In the genomic region with DNA sequence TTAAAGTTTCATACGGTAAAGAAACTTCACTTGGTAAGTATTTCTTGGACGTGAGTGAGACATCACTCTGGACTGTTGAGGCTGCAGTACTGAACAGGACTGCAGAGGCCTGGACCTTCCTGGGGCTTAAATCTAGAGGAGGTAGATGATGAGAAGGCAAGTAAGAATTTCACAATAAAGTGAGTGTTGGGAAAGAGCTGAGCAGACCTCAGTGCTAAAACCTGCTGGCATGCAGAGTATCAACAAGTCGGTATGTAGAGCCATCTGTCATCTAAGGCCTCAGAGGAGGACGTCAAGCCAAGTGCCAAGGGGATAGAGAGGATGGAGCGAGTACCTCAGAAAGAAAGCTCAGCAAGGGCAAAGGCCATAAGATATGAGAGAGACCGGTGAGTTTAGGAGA, we compare ENCODE assay signal across 39 mouse cellular contexts. TPM values are rescaled to one million over a fixed set of nuclear protein-coding genes. Genes with fewer than 3 reads are reported as not detected.
"Had no signal": no experiment of that assay in that cellular context is flagged by ENCODE, and none has a peak within 500 bp of the region (broad histone marks: within the 10 kb centered on the region; RNA-seq: fewer than 3 reads in every experiment).

No protein-coding gene starts in this region.

- H3K4me3 ChIP-seq: heart, embryonic 10.5 days; heart, embryonic 12.5 days; heart, embryonic 13.5 days; heart, embryonic 15.5 days; hindbrain, embryonic 10.5 days; hindbrain, embryonic 12.5 days; hindbrain, embryonic 13.5 days; hindbrain, embryonic 15.5 days; intestine, embryonic 15.5 days; kidney, embryonic 15.5 days; layer of hippocampus, adult 2 months had no signal

- H3K4me1 ChIP-seq: heart, embryonic 10.5 days; heart, embryonic 12.5 days; heart, embryonic 13.5 days; heart, embryonic 15.5 days; hindbrain, embryonic 10.5 days; hindbrain, embryonic 12.5 days; hindbrain, embryonic 13.5 days; hindbrain, embryonic 15.5 days; intestine, embryonic 15.5 days; kidney, embryonic 15.5 days had no signal

- DNase-seq: heart, postnatal 10 days; heart, postnatal 14 days; heart, postnatal 36 days; heart, postnatal 4 days; kidney, adult 11 months; kidney, adult 18-20 months; kidney, adult 2 months; kidney, adult 8-10 months; kidney, adult 9 months; kidney, postnatal 10 days; kidney, postnatal 14 days; kidney, postnatal 25 days; kidney, postnatal 36 days; kidney, postnatal 4 days; layer of hippocampus, adult 9-11 months; layer of hippocampus, postnatal 36 days had no signal

- ATAC-seq: hindbrain, embryonic 16.5 days; hindbrain, postnatal 0 days; inflammation-experienced regulatory T-cells, adult 6 months; intestine, embryonic 15.5 days; intestine, embryonic 16.5 days; intestine, postnatal 0 days had no signal

- H3K4me2 ChIP-seq: heart, embryonic 11.5 days; heart, embryonic 12.5 days; heart, embryonic 13.5 days; heart, embryonic 15.5 days; hindbrain, embryonic 12.5 days; hindbrain, embryonic 13.5 days; hindbrain, embryonic 14.5 days; hindbrain, embryonic 15.5 days; intestine, embryonic 15.5 days; kidney, embryonic 15.5 days had no signal

- H3K9ac ChIP-seq: heart, embryonic 12.5 days; heart, embryonic 13.5 days; heart, embryonic 15.5 days; hindbrain, embryonic 12.5 days; hindbrain, embryonic 13.5 days; hindbrain, embryonic 14.5 days; hindbrain, embryonic 15.5 days; intestine, embryonic 15.5 days; kidney, embryonic 15.5 days had no signal

- H3K27ac ChIP-seq: heart, embryonic 10.5 days; heart, embryonic 13.5 days; heart, embryonic 15.5 days; hindbrain, embryonic 10.5 days; hindbrain, embryonic 12.5 days; hindbrain, embryonic 13.5 days; hindbrain, embryonic 14.5 days; hindbrain, embryonic 15.5 days; hindbrain, postnatal 0 days; intestine, embryonic 15.5 days; kidney, embryonic 15.5 days; kidney, postnatal 0 days; layer of hippocampus, adult 2 months had no signal

- H3K36me3 ChIP-seq: heart, embryonic 10.5 days; heart, embryonic 12.5 days; heart, embryonic 13.5 days; heart, embryonic 15.5 days; hindbrain, embryonic 10.5 days; hindbrain, embryonic 12.5 days; hindbrain, embryonic 13.5 days; hindbrain, embryonic 15.5 days; intestine, embryonic 15.5 days; kidney, embryonic 15.5 days had no signal

- H3K9me3 ChIP-seq: heart, embryonic 10.5 days; heart, embryonic 12.5 days; heart, embryonic 13.5 days; heart, embryonic 15.5 days; hindbrain, embryonic 10.5 days; hindbrain, embryonic 12.5 days; hindbrain, embryonic 13.5 days; hindbrain, embryonic 15.5 days; intestine, embryonic 15.5 days; kidney, embryonic 15.5 days had no signal

RNA-seq across cellular contexts. Expression of a gene that starts 8.4 kb away (rescaled TPM):
- total RNA-seq: hematopoietic stem cell, adult 5-6 weeks; layer of hippocampus, postnatal 10 days; layer of hippocampus, postnatal 14 days; layer of hippocampus, postnatal 25 days; layer of hippocampus, postnatal 36 days had no signal
- polyA plus RNA-seq: hindbrain, postnatal 0 days; inflammation-experienced regulatory T-cells, adult 6 months had no signal
